Mouse (Mus musculus) forebrain, embryonic 16.5 days (tissue): ENCODE results near the gene Celf6. TPM values are rescaled to one million over a fixed set of nuclear protein-coding genes. Genes with fewer than 3 reads are reported as not detected.

Experiments used
- ATAC-seq: fragments of 200-750 bp; cut with Nextera tagmentation; 2 replicates; pipeline ENCODE4 v1.8.0; 2017; ENCODE audit warnings: mild to moderate bottlenecking, moderate library complexity
- H3K27ac ChIP-seq: fragments of 300-500 bp; sonication (generic); 2 replicates; pipeline ENCODE4 v1.5.1; 2014; ENCODE audit warnings: low read length, control low read depth
- H3K27me3 ChIP-seq: fragments of 300-500 bp; sonication (generic); replicated peaks from 2 replicates; pipeline ENCODE4 v1.6.1; 2014; ENCODE audit warnings: low read length; ENCODE audit not compliant: control insufficient read depth, insufficient read depth
- H3K36me3 ChIP-seq: fragments of 300-500 bp; sonication (generic); 2 replicates; pipeline ENCODE4 v1.6.1; 2014; ENCODE audit not compliant: control insufficient read depth, insufficient read depth
- H3K4me1 ChIP-seq: fragments of 300-500 bp; sonication (generic); replicated peaks from 2 replicates; pipeline ENCODE4 v1.6.1; 2014; ENCODE audit warnings: low read length; ENCODE audit not compliant: control insufficient read depth, insufficient read depth
- H3K4me2 ChIP-seq: fragments of 300-500 bp; sonication (generic); 2 replicates; pipeline ENCODE4 v1.6.1; 2014; ENCODE audit warnings: mild to moderate bottlenecking, low read length, control low read depth
- H3K4me3 ChIP-seq: fragments of 300-500 bp; sonication (generic); replicated peaks from 2 replicates; pipeline ENCODE4 v1.5.1; 2014; ENCODE audit warnings: mild to moderate bottlenecking, low read length, control low read depth
- H3K9ac ChIP-seq: fragments of 300-500 bp; sonication (generic); replicated peaks from 2 replicates; pipeline ENCODE4 v1.6.1; 2014; ENCODE audit warnings: low read depth, low read length, control low read depth
- H3K9me3 ChIP-seq: fragments of 300-500 bp; sonication (generic); 2 replicates; pipeline ENCODE4 v1.6.1; 2016; ENCODE audit warnings: low read length; ENCODE audit not compliant: control insufficient read depth
- WGBS: fragments of 180-500 bp; shearing (Covaris S2); extraction: QIAGEN DNeasy Blood & Tissue Kit; methylation state at CpG from one replicate; pipeline ENCODE4 v1.1.7; 2014; 5-methylcytosine and 5-hydroxymethylcytosine counted together
- polyA plus RNA-seq: library from polyadenylated mRNA; unstranded; fragments of >200 nt; fragmentation: Nextera tagmentation; extraction: Ambion mirVana; gene quantifications from 2 replicates; pipeline ENCODE4 v1.2.1, GENCODE M21; 2015

Celf6 gene
- polyA plus RNA-seq, 1 experiment from 2014 or later = 42.0 TPM

- Histone ChIP-seq H3K4me1 (peaks cover 20% of the 10 kb centered on the region), H3K9ac (no peak overlapping the region), H3K27me3 (no peaks in the 10 kb centered on the region), H3K4me3 (no peak overlapping the region), H3K36me3 (peaks cover 15% of the 10 kb centered on the region), H3K27ac (no peak overlapping the region), H3K9me3 (no peaks in the 10 kb centered on the region), H3K4me2 (no peak overlapping the region)
- no peak for ATAC-seq
- WGBS = 86% methylated on average over 2 of the region's 2 CpGs
Observed at GRCm38 (mm10) chr9:59654450-59654983, 76.8 kb downstream of the Celf6 start.

GRCm38 (mm10) chr9:59655958-59656634 lies 78.4 kb downstream of the Celf6 start, which contains the start of gene Pkm:
TSS of gene Pkm (plus strand) at chr9:59656368.
- Histone ChIP-seq H3K9ac (peak within 1 kb of the TSS; percentile 78), H3K9me3 (no peaks in the 10 kb centered on the region), H3K4me3 (peak within 1 kb of the TSS; percentile 72), H3K4me1 (peaks cover 36% of the 10 kb centered on the region), H3K36me3 (peaks cover 5% of the 10 kb centered on the region; the same call in 1 of the 2 replicates), H3K4me2 (peak within 1 kb of the TSS; percentile 84), H3K27ac (peak within 1 kb of the TSS; percentile 94), H3K27me3 (no peaks in the 10 kb centered on the region)
- peak; percentile 88 for ATAC-seq
- WGBS = under 1% methylated on average over 46 of the region's 46 CpGs

Other genes starting within 250 kb of the Celf6 start
- 43.1 and 45.1 TPM in 2 replicates for gene Bbs4, start 224.4 kb upstream of the Celf6 start, polyA plus RNA-seq
- 15.6 and 21.2 TPM in 2 replicates for gene Arih1, start 91.3 kb upstream of the Celf6 start, polyA plus RNA-seq
- 51.3 and 55.7 TPM in 2 replicates for gene Hexa, start 38.4 kb upstream of the Celf6 start, polyA plus RNA-seq
- gene Tmem202, start 38.1 kb upstream of the Celf6 start, polyA plus RNA-seq = 0.45 and 0.58 TPM in 2 replicates
- 204 and 232 TPM in 2 replicates for gene Parp6, start 39.4 kb downstream of the Celf6 start, polyA plus RNA-seq
- 1,186 and 1,222 TPM in 2 replicates for gene Pkm, start 78.5 kb downstream of the Celf6 start, polyA plus RNA-seq
- gene Gramd2, start 102.2 kb downstream of the Celf6 start, polyA plus RNA-seq = 3.7 and 5.4 TPM in 2 replicates
- 10.2 and 11.7 TPM in 2 replicates for gene Senp8, start 172.8 kb downstream of the Celf6 start, polyA plus RNA-seq
- gene Myo9a, start 173.0 kb downstream of the Celf6 start, polyA plus RNA-seq = 26.8 and 27.2 TPM in 2 replicates